Mouse (Mus musculus) c-Kit-positive CD71-positive TER-119-negative erythroid progenitor cells, embryonic 14.5 days (primary cell): Measurements from ENCODE around the gene Ptpn21.

Experiments
- DNase-seq: peaks from one replicate; pipeline ENCODE4 v3.0.0-alpha.2; 2013; ENCODE audit warnings: low read depth

Gene Ptpn21

GRCm38 (mm10) chr12:98721030-98721429, 16.2 kb downstream of the Ptpn21 start:
- DNase-seq, result no peak

- DNase-seq, result no peak
Measured at GRCm38 (mm10) chr12:98720628-98721027, 16.6 kb downstream of the Ptpn21 start.

GRCm38 (mm10) chr12:98716142-98716541, 21.1 kb downstream of the Ptpn21 start:
- no peak for DNase-seq

GRCm38 (mm10) chr12:98714757-98715156, 22.4 kb downstream of the Ptpn21 start:
- DNase-seq, result no peak

- no peak for DNase-seq
Measured at GRCm38 (mm10) chr12:98713621-98714103, 23.5 kb downstream of the Ptpn21 start.

GRCm38 (mm10) chr12:98712819-98713218, 24.4 kb downstream of the Ptpn21 start:
- no peak for DNase-seq

- DNase-seq, result no peak
Measured at GRCm38 (mm10) chr12:98703961-98704360, 33.2 kb downstream of the Ptpn21 start.

GRCm38 (mm10) chr12:98703554-98703953, 33.7 kb downstream of the Ptpn21 start:
- no peak for DNase-seq

- DNase-seq, result no peak
Measured at GRCm38 (mm10) chr12:98701564-98701963, 35.6 kb downstream of the Ptpn21 start.

GRCm38 (mm10) chr12:98697202-98697601, 40.0 kb downstream of the Ptpn21 start:
- no peak for DNase-seq

GRCm38 (mm10) chr12:98690230-98690629, 47.0 kb downstream of the Ptpn21 start:
- DNase-seq, result no peak

GRCm38 (mm10) chr12:98683574-98683973, 53.6 kb downstream of the Ptpn21 start:
- no peak for DNase-seq

GRCm38 (mm10) chr12:98683171-98683570, 54.0 kb downstream of the Ptpn21 start:
- no peak for DNase-seq

GRCm38 (mm10) chr12:98682196-98682595, 55.0 kb downstream of the Ptpn21 start:
- DNase-seq, result no peak

- DNase-seq, result no peak
Measured at GRCm38 (mm10) chr12:98679906-98680305, 57.3 kb downstream of the Ptpn21 start.

- peak; percentile 5 for DNase-seq
Measured at GRCm38 (mm10) chr12:98677336-98677735, 59.9 kb downstream of the Ptpn21 start.

GRCm38 (mm10) chr12:98676861-98677260, 60.3 kb downstream of the Ptpn21 start:
- DNase-seq, result no peak

- DNase-seq, result peak; percentile 56
Measured at GRCm38 (mm10) chr12:98674627-98675143, 62.5 kb downstream of the Ptpn21 start.

- no peak for DNase-seq
Measured at GRCm38 (mm10) chr12:98673879-98674278, 63.3 kb downstream of the Ptpn21 start.

- no peak for DNase-seq
Measured at GRCm38 (mm10) chr12:98670429-98670828, 66.8 kb downstream of the Ptpn21 start.

GRCm38 (mm10) chr12:98669864-98670263, 67.3 kb downstream of the Ptpn21 start:
- DNase-seq, result no peak

- DNase-seq, result no peak
Measured at GRCm38 (mm10) chr12:98669086-98669485, 68.1 kb downstream of the Ptpn21 start.

GRCm38 (mm10) chr12:98668132-98668814, 68.9 kb downstream of the Ptpn21 start:
- DNase-seq, result no peak

- DNase-seq, result no peak
Measured at GRCm38 (mm10) chr12:98662617-98663016, 74.6 kb downstream of the Ptpn21 start.
